Mouse (Mus musculus) MEL (cell line): Measurements from ENCODE around the gene Gm38655. TPM values are rescaled to one million over a fixed set of nuclear protein-coding genes. Genes with fewer than 3 reads are reported as not detected.
A peak's percentile ranks its signal among the peaks of the same experiment; 100 is the strongest.
"Not testable (repeated sequence)": the region's sequence is repeated elsewhere in the genome, so short reads cannot be mapped to it uniquely, and the experiment has no call there.

Experiments used
- DNase-seq: peaks from one replicate; pipeline ENCODE4 v3.0.0; 2011; ENCODE audit warnings: low read depth, low spot score
- H3K27ac ChIP-seq: 2 replicates; pipeline ENCODE4 v1.5.1; 2012; ENCODE audit warnings: low read depth, mild to moderate bottlenecking, control low read depth, low read length, moderate library complexity; ENCODE audit not compliant: control insufficient read depth
- H3K27me3 ChIP-seq, 2 experiments: fragments of 150-350 bp in 1 of 2; sonication (generic) in 1 of 2; 2 replicates each; pipeline ENCODE4 v1.6.1; 2012; ENCODE audit warnings: low read length in 2 of 2, mild to moderate bottlenecking in 2 of 2, improper control_type of control experiment in 1 of 2, moderate library complexity in 1 of 2; ENCODE audit not compliant: insufficient read depth in 2 of 2, control insufficient read depth in 1 of 2
- H3K36me3 ChIP-seq, 2 experiments: 2 replicates each; pipeline ENCODE4 v1.6.1; 2012 to 2014; ENCODE audit warnings: low read length in 2 of 2, improper control_type of control experiment in 1 of 2, inconsistent platforms in 1 of 2, mild to moderate bottlenecking in 1 of 2; ENCODE audit not compliant: insufficient read depth in 2 of 2, control insufficient read depth in 1 of 2
- H3K4me1 ChIP-seq, 2 experiments: fragments of 150-350 bp in 1 of 2; sonication (generic) in 1 of 2; 2 replicates each; pipeline ENCODE4 v1.6.1; 2012; ENCODE audit warnings: low read length in 2 of 2, improper control_type of control experiment in 1 of 2, mild to moderate bottlenecking in 1 of 2; ENCODE audit not compliant: insufficient read depth in 2 of 2, control insufficient read depth in 1 of 2
- H3K4me3 ChIP-seq, 2 experiments: fragments of 150-350 bp in 1 of 2; sonication (generic) in 1 of 2; 2 replicates each; pipeline ENCODE4 v1.5.1; 2012; ENCODE audit warnings: low read depth in 2 of 2, low read length in 2 of 2, mild to moderate bottlenecking in 2 of 2, moderate library complexity in 2 of 2, control low read depth in 1 of 2, improper control_type of control experiment in 1 of 2; ENCODE audit not compliant: control insufficient read depth in 1 of 2, insufficient read depth in 1 of 2
- H3K79me2 ChIP-seq: 2 replicates; pipeline ENCODE4 v1.6.1; 2012; ENCODE audit warnings: mild to moderate bottlenecking, low read length, moderate library complexity; ENCODE audit not compliant: control insufficient read depth, poor library complexity, insufficient read depth
- H3K9ac ChIP-seq: 2 replicates; pipeline ENCODE4 v1.6.1; 2012; ENCODE audit warnings: low read depth, mild to moderate bottlenecking, control low read depth, low read length, moderate library complexity; ENCODE audit not compliant: control insufficient read depth, poor library complexity, severe bottlenecking
- H3K9me3 ChIP-seq: fragments of 150-350 bp; sonication (generic); replicated peaks from 2 replicates; pipeline ENCODE4 v1.6.1; 2012; ENCODE audit warnings: mild to moderate bottlenecking, low read length, improper control_type of control experiment, moderate library complexity; ENCODE audit not compliant: insufficient read depth
- CTCF ChIP-seq, 3 experiments: IDR thresholded peaks in 2 of 3; conservative IDR thresholded peaks in 1 of 3; 2 replicates each; pipeline ENCODE4 v1.5.1; 2011 to 2012; ENCODE audit warnings: low read length in 3 of 3, low read depth in 2 of 3, mild to moderate bottlenecking in 2 of 3, improper control_type of control experiment in 1 of 3, inconsistent platforms in 1 of 3, mixed read lengths in 1 of 3, moderate library complexity in 1 of 3; ENCODE audit not compliant: control insufficient read depth in 1 of 3, insufficient read depth in 1 of 3, poor library complexity in 1 of 3, severe bottlenecking in 1 of 3
- EP300 ChIP-seq, 2 experiments: IDR thresholded peaks; 2 replicates each; pipeline ENCODE4 v1.6.1; 2011; ENCODE audit warnings: improper control_type of control experiment in 2 of 2, low read length in 2 of 2, low read depth in 1 of 2, mild to moderate bottlenecking in 1 of 2
- ETS1 ChIP-seq: IDR thresholded peaks from 2 replicates; pipeline ENCODE4 v1.6.1; 2012; ENCODE audit warnings: low read depth, mild to moderate bottlenecking, inconsistent platforms, low read length, improper control_type of control experiment, moderate library complexity
- GATA1 ChIP-seq: IDR thresholded peaks from 2 replicates; pipeline ENCODE4 v1.6.1; 2011; ENCODE audit warnings: low read depth, low read length, improper control_type of control experiment
- MAFK ChIP-seq: IDR thresholded peaks from 2 replicates; pipeline ENCODE4 v1.6.1; 2011; ENCODE audit warnings: low read depth, mild to moderate bottlenecking, low read length, improper control_type of control experiment, borderline replicate concordance
- MXI1 ChIP-seq: IDR thresholded peaks from 2 replicates; pipeline ENCODE4 v1.6.1; 2011; ENCODE audit warnings: mild to moderate bottlenecking, low read depth, low read length, improper control_type of control experiment
- POLR2AphosphoS2 ChIP-seq: IDR thresholded peaks from 2 replicates; pipeline ENCODE4 v1.6.1; 2011; ENCODE audit warnings: low read length, improper control_type of control experiment
- RAD21 ChIP-seq: IDR thresholded peaks from 2 replicates; pipeline ENCODE4 v1.6.1; 2011; ENCODE audit warnings: mild to moderate bottlenecking, low read depth, low read length, improper control_type of control experiment
- SIN3A ChIP-seq: IDR thresholded peaks from 2 replicates; pipeline ENCODE4 v1.6.1; 2012; ENCODE audit warnings: low read length, improper control_type of control experiment, inconsistent platforms
- SMC3 ChIP-seq: IDR thresholded peaks from 2 replicates; pipeline ENCODE4 v1.6.1; 2011; ENCODE audit warnings: low read depth, low read length, improper control_type of control experiment
- TBP ChIP-seq: IDR thresholded peaks from 2 replicates; pipeline ENCODE4 v1.8.0; 2011; ENCODE audit warnings: low read depth, low read length, improper control_type of control experiment
- UBTF ChIP-seq: IDR thresholded peaks from 2 replicates; pipeline ENCODE4 v1.6.1; 2012; ENCODE audit warnings: low read depth, mild to moderate bottlenecking, inconsistent platforms, low read length, improper control_type of control experiment, moderate library complexity, borderline replicate concordance; ENCODE audit not compliant: insufficient read depth
- USF2 ChIP-seq, 2 experiments: IDR thresholded peaks; 2 replicates each; pipeline ENCODE4 v1.6.1; 2011 to 2012; ENCODE audit warnings: improper control_type of control experiment in 2 of 2, low read length in 2 of 2, borderline replicate concordance in 1 of 2, inconsistent platforms in 1 of 2, low read depth in 1 of 2, mild to moderate bottlenecking in 1 of 2; ENCODE audit not compliant: insufficient read depth in 1 of 2
- ZC3H11A ChIP-seq: IDR thresholded peaks from 2 replicates; pipeline ENCODE4 v1.6.1; 2012; ENCODE audit warnings: low read depth, mild to moderate bottlenecking, inconsistent platforms, low read length, improper control_type of control experiment
- ZKSCAN1 ChIP-seq: IDR thresholded peaks from 2 replicates; pipeline ENCODE4 v1.6.1; 2012; ENCODE audit warnings: low read depth, mild to moderate bottlenecking, inconsistent platforms, low read length, improper control_type of control experiment, moderate library complexity
- polyA plus RNA-seq, 2 experiments: library from polyadenylated mRNA; stranded (reverse) in 1 of 2; unstranded in 1 of 2; fragments of >175 nt in 1 of 2; fragments of >200 nt in 1 of 2; gene quantifications; 2 replicates each; pipeline versions ENCODE4 v1.2.1 to v1.2.4; 2012; ENCODE audit warnings: low replicate concordance in 2 of 2, low read depth in 1 of 2; ENCODE audit not compliant: insufficient read length in 2 of 2, insufficient read depth in 1 of 2, missing spikeins in 1 of 2
- total RNA-seq: library from RNA; depleted of rRNA; stranded (reverse); fragments of 300-350 nt; gene quantifications from 2 replicates; pipeline ENCODE4 v1.2.3, GENCODE M21; 2012

Gm38655 gene
- total and polyA plus RNA-seq, 3 experiments = not detected

- TF ChIP-seq MAFK = peak; percentile 99
- no peak for TF ChIP-seq GATA1
- TF ChIP-seq ETS1 = peak; percentile 81
- 0 out of 2 replicates have a peak, but pooled peaks have one; percentile 6 for TF ChIP-seq TBP
- TF ChIP-seq SIN3A = 0 out of 2 replicates have a peak, but pooled peaks have one; percentile 31
- peak in 1 of 2 experiments; percentile 21; a peak in 2 of 4 replicates for TF ChIP-seq EP300 (IDR thresholded peaks at IDR 0.05; ENCODE audit: low read depth in 1 of 2, low read length in 2 of 2)
- no peak for TF ChIP-seq UBTF
- TF ChIP-seq, all 39 proteins: peak for 5
- Histone ChIP-seq H3K4me3 (0 out of 4 replicates have a peak overlapping the region, but pooled peaks have one; percentile 1 to 13), H3K36me3 (no peaks in the 10 kb centered on the region), H3K79me2 (no peaks in the 10 kb centered on the region), H3K9me3 (no peaks in the 10 kb centered on the region), H3K27me3 (peaks cover 0 to 6% of the 10 kb centered on the region in 2 experiments; a peak in 3 of 4 replicates), H3K4me1 (peaks cover 0 to 4% of the 10 kb centered on the region in 2 experiments; a peak in 3 of 4 replicates), H3K9ac (no peak overlapping the region), H3K27ac (peak overlapping the region; percentile 0; the same call in 1 of the 2 replicates)
- peak; percentile 82 for DNase-seq
These were observed 48.2 kb downstream of the Gm38655 start for GRCm38 (mm10) chr17:25127079-25127478.

GRCm38 (mm10) chr17:25125442-25126060, 49.7 kb downstream of the Gm38655 start:
- not testable (repeated sequence) for H3K4me1 ChIP-seq, H3K27me3 ChIP-seq, H3K4me3 ChIP-seq, H3K27ac ChIP-seq, H3K9ac ChIP-seq, H3K79me2 ChIP-seq, H3K36me3 ChIP-seq, H3K9me3 ChIP-seq
- DNase-seq = peak; percentile 15

- peak; percentile 47 for DNase-seq
- no peaks in the 10 kb centered on the region for H3K79me2 ChIP-seq
- peaks cover 0 to 11% of the 10 kb centered on the region in 2 experiments; a peak in 3 of 4 replicates for H3K27me3 ChIP-seq
- no peak overlapping the region for H3K4me3 ChIP-seq
- no peak overlapping the region for H3K27ac ChIP-seq
- TF ChIP-seq POLR2AphosphoS2 = no peak
- TF ChIP-seq RAD21 = peak; percentile 31
- TF ChIP-seq SMC3 = peak; percentile 68
- no peak for TF ChIP-seq MXI1
- TF ChIP-seq SIN3A = no peak
- peak; percentile 37 for TF ChIP-seq ZC3H11A
- TF ChIP-seq ZKSCAN1 = no peak
- peak; percentile 62 to 67 (median 64) for TF ChIP-seq CTCF (IDR thresholded peaks at IDR 0.05 in 2 of 3, conservative IDR thresholded peaks at IDR 0.05 in 1 of 3; ENCODE audit: control insufficient read depth in 1 of 3, insufficient read depth in 1 of 3, low read depth in 2 of 3, low read length in 3 of 3, poor library complexity in 1 of 3, severe bottlenecking in 1 of 3)
- no peak for TF ChIP-seq EP300 (IDR thresholded peaks at IDR 0.05; ENCODE audit: low read depth in 1 of 2, low read length in 2 of 2)
- no peak for TF ChIP-seq USF2 (IDR thresholded peaks at IDR 0.05; ENCODE audit: borderline replicate concordance in 1 of 2, insufficient read depth in 1 of 2, low read depth in 1 of 2, low read length in 2 of 2)
- H3K9ac ChIP-seq = no peak overlapping the region
- peaks cover 0 to 4% of the 10 kb centered on the region in 2 experiments; a peak in 3 of 4 replicates for H3K4me1 ChIP-seq
- H3K36me3 ChIP-seq = no peaks in the 10 kb centered on the region
- no peaks in the 10 kb centered on the region for H3K9me3 ChIP-seq
These were observed 51.3 kb downstream of the Gm38655 start for GRCm38 (mm10) chr17:25123979-25124378.
